Mouse (Mus musculus) splenic B cell, adult 2 months (primary cell): ENCODE measurements around the gene Sult6b2.

ENCODE experiments used
- DNase-seq: peaks from one replicate; pipeline ENCODE4 v3.0.0-alpha.2; 2011; ENCODE audit warnings: low read depth, low spot score
- H3K27me3 ChIP-seq: 2 replicates; pipeline ENCODE4 v1.6.1; 2012; ENCODE audit warnings: mild to moderate bottlenecking, low read length, moderate library complexity, mixed read lengths; ENCODE audit not compliant: control insufficient read depth, poor library complexity, insufficient read depth, severe bottlenecking
- H3K36me3 ChIP-seq: 2 replicates; pipeline ENCODE4 v1.6.1; 2012; ENCODE audit warnings: mild to moderate bottlenecking, low read length, moderate library complexity, mixed read lengths; ENCODE audit not compliant: control insufficient read depth, poor library complexity, insufficient read depth, severe bottlenecking

Sult6b2 gene

GRCm38 (mm10) chr6:142747165-142747564 lies 57.1 kb downstream of the Sult6b2 start:
- no peaks in the 10 kb centered on the region for H3K27me3 ChIP-seq
- no peak for DNase-seq

GRCm38 (mm10) chr6:142746765-142747164 lies 57.5 kb downstream of the Sult6b2 start:
- DNase-seq = no peak
- Histone ChIP-seq H3K36me3 (no peaks in the 10 kb centered on the region), H3K27me3 (no peaks in the 10 kb centered on the region)

More at GRCm38 (mm10) chr6:142747165-142747564, 57.1 kb downstream of the Sult6b2 start:
- no peaks in the 10 kb centered on the region for H3K36me3 ChIP-seq

GRCm38 (mm10) chr6:142745484-142745883 lies 58.8 kb downstream of the Sult6b2 start:
- no peak for DNase-seq
- Histone ChIP-seq H3K36me3 (no peaks in the 10 kb centered on the region), H3K27me3 (no peaks in the 10 kb centered on the region)

- H3K27me3 ChIP-seq = no peaks in the 10 kb centered on the region
- no peaks in the 10 kb centered on the region for H3K36me3 ChIP-seq
- DNase-seq = no peak
Observed at GRCm38 (mm10) chr6:142743193-142743592, 61.1 kb downstream of the Sult6b2 start.

- Histone ChIP-seq H3K36me3 (no peaks in the 10 kb centered on the region), H3K27me3 (no peaks in the 10 kb centered on the region)
- no peak for DNase-seq
Observed at GRCm38 (mm10) chr6:142741763-142742162, 62.5 kb downstream of the Sult6b2 start.

- no peak for DNase-seq
- Histone ChIP-seq H3K36me3 (no peaks in the 10 kb centered on the region), H3K27me3 (no peaks in the 10 kb centered on the region)
Observed at GRCm38 (mm10) chr6:142738637-142739036, 65.7 kb downstream of the Sult6b2 start.

- no peak for DNase-seq
- H3K36me3 ChIP-seq = no peaks in the 10 kb centered on the region
- no peaks in the 10 kb centered on the region for H3K27me3 ChIP-seq
Observed at GRCm38 (mm10) chr6:142738225-142738624, 66.1 kb downstream of the Sult6b2 start.

GRCm38 (mm10) chr6:142735302-142736005 lies 68.8 kb downstream of the Sult6b2 start:
- H3K36me3 ChIP-seq = no peaks in the 10 kb centered on the region
- peak; percentile 39 for DNase-seq
- no peaks in the 10 kb centered on the region for H3K27me3 ChIP-seq
